Mouse (Mus musculus) liver, postnatal 0 days (tissue): ENCODE measurements at regions not wholly inside any gene's neighbourhood (a gene's known extent, or its start where the extent isn't known, plus 50 kb on each side); places are given as distances from the start of the nearest gene placed in this dataset.

Experiments used
- CTCF ChIP-seq: sonication (generic); IDR thresholded peaks from 2 replicates; pipeline ENCODE4 v1.5.1; 2016; ENCODE audit warnings: antibody characterized with exemption, low read depth
- EP300 ChIP-seq: IDR thresholded peaks from 2 replicates; pipeline ENCODE4 v1.6.1; 2016; ENCODE audit warnings: antibody characterized with exemption, low read depth, mild to moderate bottlenecking

- TF ChIP-seq CTCF (no peak), EP300 (no peak)
Observed at GRCm38 (mm10) chr6:67913903-67914302, 378.3 kb upstream of the Tacstd2 start.
